Mouse (Mus musculus): ENCODE data around the gene Ifitm1. TPM values are rescaled to one million over a fixed set of nuclear protein-coding genes. Genes with fewer than 3 reads are reported as not detected.
"Not testable (repeated sequence)": the region's sequence is repeated elsewhere in the genome, so short reads cannot be mapped to it uniquely, and the experiment has no call there.

The Ifitm1 gene
- polyA plus RNA-seq, 1 experiment from 2014 or later: 20.6 TPM

DNA sequence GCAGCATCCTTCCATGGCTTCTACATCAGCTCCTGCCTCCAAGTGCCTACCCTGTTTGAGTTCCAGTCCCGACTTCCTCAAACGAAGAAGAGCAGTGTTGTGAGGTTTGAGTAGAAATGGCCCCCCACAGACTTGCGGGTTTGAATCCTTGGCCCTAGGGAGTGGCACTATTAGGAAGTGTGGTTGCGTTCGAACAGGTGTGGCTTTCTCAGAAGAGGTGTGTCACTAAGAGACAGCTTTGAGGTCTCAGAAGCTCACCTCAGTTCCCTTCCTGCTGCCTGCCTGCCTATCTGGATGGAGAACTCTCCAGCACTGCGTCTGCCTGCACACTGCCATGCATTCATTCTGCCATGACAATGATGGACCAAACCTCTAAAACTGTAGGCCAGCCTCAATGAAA is 39.4 kb downstream of the Ifitm1 start:
- H3K9ac ChIP-seq (replicated peaks): no peak overlapping the region
- H3K4me1 ChIP-seq: peaks cover 11% of the 10 kb centered on the region; the same call in 1 of the 2 replicates
- H3K4me2 ChIP-seq: no peak overlapping the region
- no peaks in the 10 kb centered on the region for H3K27me3 ChIP-seq (replicated peaks)
- WGBS: 91% methylated on average over 6 of the region's 6 CpGs
- H3K9me3 ChIP-seq (replicated peaks): no peaks in the 10 kb centered on the region
- no peak overlapping the region for H3K4me3 ChIP-seq (replicated peaks)
- H3K27ac ChIP-seq (replicated peaks): no peak overlapping the region
- ATAC-seq (ENCODE audit: low FRiP score): no peak
- no peaks in the 10 kb centered on the region for H3K36me3 ChIP-seq

DNA sequence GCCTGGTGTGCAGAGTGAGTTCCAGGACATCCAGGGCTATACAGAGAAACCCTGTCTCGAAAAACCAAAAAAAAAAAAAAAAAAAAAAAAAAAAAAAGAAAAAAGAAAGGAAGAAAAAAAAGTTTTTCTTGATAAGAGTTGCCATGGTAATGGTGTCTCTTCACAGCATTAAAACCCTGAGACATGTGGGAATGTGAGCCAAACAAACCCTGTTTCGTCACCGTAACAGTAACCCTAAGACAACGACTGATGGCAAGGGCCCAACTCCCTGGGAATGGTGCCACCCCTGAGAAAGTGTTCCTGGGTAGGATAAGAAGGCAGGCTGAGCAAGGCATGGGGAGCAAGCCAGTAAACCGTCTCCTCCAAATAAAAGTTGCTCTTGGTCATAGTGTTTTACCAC is 39.9 kb downstream of the Ifitm1 start:
- no peak overlapping the region for H3K27ac ChIP-seq (replicated peaks)
- no peak overlapping the region for H3K9ac ChIP-seq (replicated peaks)
- no peak overlapping the region for H3K4me2 ChIP-seq
- H3K9me3 ChIP-seq (replicated peaks): no peaks in the 10 kb centered on the region
- no peaks in the 10 kb centered on the region for H3K36me3 ChIP-seq
- no peak for ATAC-seq (ENCODE audit: low FRiP score)
- peaks cover 11% of the 10 kb centered on the region; the same call in 1 of the 2 replicates for H3K4me1 ChIP-seq
- WGBS: 70% methylated on average over 5 of the region's 5 CpGs
- no peaks in the 10 kb centered on the region for H3K27me3 ChIP-seq (replicated peaks)
- H3K4me3 ChIP-seq (replicated peaks): no peak overlapping the region

DNA sequence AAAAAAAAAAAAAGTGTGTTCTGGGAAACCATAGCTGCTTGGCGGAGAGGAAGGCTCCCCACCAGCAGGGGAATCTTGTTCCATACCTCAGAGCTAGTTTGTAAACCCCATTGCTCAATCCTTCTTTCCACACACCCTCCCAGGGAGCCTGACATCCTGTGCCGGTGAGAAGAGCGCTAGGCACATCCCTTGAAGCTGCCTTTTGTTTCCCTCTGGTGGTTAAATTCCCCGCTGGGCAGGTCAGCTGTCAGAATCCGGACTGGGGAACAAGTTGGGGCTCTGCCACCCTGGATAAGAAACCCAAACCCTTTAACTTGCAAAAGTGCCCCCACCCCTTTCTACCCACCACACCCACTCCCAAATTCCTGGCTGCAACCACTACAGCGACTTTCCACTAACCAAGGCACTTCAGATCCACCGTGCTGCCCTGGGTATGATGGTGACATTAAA is 41.3 kb downstream of the Ifitm1 start:
- peaks cover 11% of the 10 kb centered on the region; the same call in 1 of the 2 replicates for H3K4me1 ChIP-seq
- H3K9me3 ChIP-seq (replicated peaks): no peaks in the 10 kb centered on the region
- no peaks in the 10 kb centered on the region for H3K27me3 ChIP-seq (replicated peaks)
- 8% methylated on average over 7 of the region's 7 CpGs for WGBS
- no peaks in the 10 kb centered on the region for H3K36me3 ChIP-seq
- H3K27ac ChIP-seq (replicated peaks): no peak overlapping the region
- no peak overlapping the region for H3K4me3 ChIP-seq (replicated peaks)
- H3K4me2 ChIP-seq: peak overlapping the region; percentile 40
- H3K9ac ChIP-seq (replicated peaks): no peak overlapping the region
- no peak for ATAC-seq (ENCODE audit: low FRiP score)

GRCm38 (mm10) chr7:141008938-141009660 is 42.1 kb downstream of the Ifitm1 start:
- no peak overlapping the region for H3K4me3 ChIP-seq (replicated peaks)
- WGBS: 9% methylated on average over 20 of the region's 20 CpGs
- no peak for ATAC-seq (ENCODE audit: low FRiP score)

DNA sequence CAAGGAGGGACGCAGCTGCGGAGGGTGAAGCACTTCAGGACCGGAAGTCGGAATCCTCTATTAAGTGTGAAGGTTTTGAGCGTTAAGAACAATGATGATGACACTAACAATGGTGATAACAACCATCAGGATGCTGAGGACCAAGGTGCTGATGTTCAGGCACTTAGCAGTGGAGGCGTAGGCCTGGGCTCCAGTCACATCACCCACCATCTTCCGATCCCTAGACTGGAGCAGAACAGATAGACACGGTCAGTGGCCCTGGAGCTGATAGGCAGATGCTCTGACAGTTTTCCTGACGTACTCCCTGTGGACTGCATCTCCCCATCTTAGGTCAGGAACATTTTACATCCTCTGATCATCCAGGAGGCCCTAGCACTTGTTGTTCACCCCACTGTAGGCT is 42.6 kb downstream of the Ifitm1 start:
- H3K9me3 ChIP-seq (replicated peaks): no peaks in the 10 kb centered on the region
- H3K36me3 ChIP-seq: no peaks in the 10 kb centered on the region
- H3K27ac ChIP-seq (replicated peaks): no peak overlapping the region
- no peaks in the 10 kb centered on the region for H3K27me3 ChIP-seq (replicated peaks)
- H3K4me3 ChIP-seq (replicated peaks): no peak overlapping the region
- H3K4me2 ChIP-seq: peak overlapping the region; percentile 29
- peaks cover 11% of the 10 kb centered on the region; the same call in 1 of the 2 replicates for H3K4me1 ChIP-seq
- ATAC-seq (ENCODE audit: low FRiP score): no peak
- 90% methylated on average over 9 of the region's 9 CpGs for WGBS
- H3K9ac ChIP-seq (replicated peaks): no peak overlapping the region

More at GRCm38 (mm10) chr7:141008938-141009660, 42.1 kb downstream of the Ifitm1 start:
- Histone ChIP-seq H3K27ac (replicated peaks) (no peak overlapping the region), H3K27me3 (replicated peaks) (no peaks in the 10 kb centered on the region), H3K4me2 (peak overlapping the region; percentile 40), H3K36me3 (no peaks in the 10 kb centered on the region), H3K9me3 (replicated peaks) (no peaks in the 10 kb centered on the region), H3K4me1 (peaks cover 11% of the 10 kb centered on the region; the same call in 1 of the 2 replicates), H3K9ac (replicated peaks) (no peak overlapping the region)

DNA sequence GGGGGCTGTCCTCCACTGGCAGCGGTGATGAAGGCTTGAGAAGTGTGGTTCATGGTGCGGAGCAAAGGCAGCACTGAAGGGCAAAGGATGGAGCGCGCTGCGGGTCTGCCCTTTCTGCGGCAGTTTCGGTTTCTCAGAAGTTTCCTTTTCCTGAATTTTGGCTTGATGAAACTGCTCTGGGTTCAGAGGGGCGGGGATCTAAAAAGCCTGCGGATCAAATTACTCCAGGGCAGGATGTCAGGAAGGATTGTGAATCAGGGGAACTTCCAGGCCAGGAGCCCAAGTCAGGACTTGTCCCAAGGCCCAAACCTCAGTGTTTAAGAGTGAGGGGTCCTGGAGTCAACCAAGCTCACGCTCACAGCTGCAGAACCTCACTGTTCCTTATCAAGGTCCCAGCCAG is 43.6 kb downstream of the Ifitm1 start, which contains the start of gene Ifitm3:
Gene Ifitm3 (minus strand): TSS at position 178 of the 400 bp plus-strand sequence.
- Histone ChIP-seq H3K27ac (replicated peaks) (no peak within 1 kb of the TSS), H3K9me3 (replicated peaks) (no peaks in the 10 kb centered on the region), H3K27me3 (replicated peaks) (no peaks in the 10 kb centered on the region), H3K4me3 (replicated peaks) (peak within 1 kb of the TSS; percentile 22), H3K4me2 (peak within 1 kb of the TSS; percentile 29), H3K9ac (replicated peaks) (no peak within 1 kb of the TSS), H3K36me3 (no peaks in the 10 kb centered on the region), H3K4me1 (peaks cover 11% of the 10 kb centered on the region; the same call in 1 of the 2 replicates)
- 45% methylated on average over 10 of the region's 10 CpGs for WGBS
- no peak for ATAC-seq (ENCODE audit: low FRiP score)

- Histone ChIP-seq H3K9ac (replicated peaks) (no peak overlapping the region), H3K4me2 (no peak overlapping the region), H3K27me3 (replicated peaks) (no peaks in the 10 kb centered on the region), H3K4me3 (replicated peaks) (no peak overlapping the region), H3K27ac (replicated peaks) (no peak overlapping the region), H3K4me1 (peaks cover 11% of the 10 kb centered on the region; the same call in 1 of the 2 replicates), H3K9me3 (replicated peaks) (no peaks in the 10 kb centered on the region), H3K36me3 (no peaks in the 10 kb centered on the region)
- no peak for ATAC-seq (ENCODE audit: low FRiP score)
- 88% methylated on average over 7 of the region's 7 CpGs for WGBS
Measured at GRCm38 (mm10) chr7:141011238-141011770, 44.3 kb downstream of the Ifitm1 start.

GRCm38 (mm10) chr7:141016707-141017697 is 50.0 kb downstream of the Ifitm1 start:
- Histone ChIP-seq H3K9me3 (replicated peaks) (no peaks in the 10 kb centered on the region), H3K4me1 (no peaks in the 10 kb centered on the region), H3K27ac (replicated peaks) (no peak overlapping the region), H3K27me3 (replicated peaks) (no peaks in the 10 kb centered on the region), H3K4me2 (no peak overlapping the region), H3K9ac (replicated peaks) (no peak overlapping the region), H3K4me3 (replicated peaks) (no peak overlapping the region), H3K36me3 (no peaks in the 10 kb centered on the region)
- no peak for ATAC-seq (ENCODE audit: low FRiP score)
- 86% methylated on average over 10 of the region's 10 CpGs for WGBS

- not testable (repeated sequence) for H3K4me1 ChIP-seq; H3K36me3 ChIP-seq; ATAC-seq (ENCODE audit: low FRiP score); H3K4me2 ChIP-seq; H3K4me3 ChIP-seq (replicated peaks); H3K9ac ChIP-seq (replicated peaks); H3K27me3 ChIP-seq (replicated peaks); H3K9me3 ChIP-seq (replicated peaks); H3K27ac ChIP-seq (replicated peaks)
- WGBS: 92% methylated on average over 1 of the region's 1 CpGs
Measured at GRCm38 (mm10) chr7:141017824-141018223, 50.8 kb downstream of the Ifitm1 start, which contains the start of gene Ifitm6. Gene Ifitm6, minus strand, starts transcription at chr7:141017924.

DNA sequence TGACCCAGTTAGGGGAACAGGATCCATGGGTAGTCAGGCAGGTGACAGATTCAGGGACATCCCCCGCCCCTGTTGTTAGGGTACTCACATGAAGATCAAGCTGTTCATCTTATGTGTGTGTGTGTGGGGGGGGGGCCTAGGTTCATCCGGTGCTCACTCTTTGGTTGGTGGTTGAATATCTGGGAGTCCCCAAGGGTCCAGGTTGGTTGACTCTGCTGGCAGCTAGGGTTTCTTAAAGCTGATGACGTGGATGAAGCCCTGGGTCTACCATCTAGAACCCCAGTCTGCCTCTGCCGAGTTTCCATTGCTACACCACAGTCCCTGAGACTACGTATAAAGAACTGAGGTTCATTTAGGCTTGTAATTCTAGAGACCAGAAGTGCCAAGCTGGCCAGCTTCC is 52.0 kb downstream of the Ifitm1 start:
- Histone ChIP-seq H3K4me3 (replicated peaks) (no peak overlapping the region), H3K9ac (replicated peaks) (no peak overlapping the region), H3K4me2 (no peak overlapping the region), H3K4me1 (no peaks in the 10 kb centered on the region), H3K27me3 (replicated peaks) (no peaks in the 10 kb centered on the region), H3K27ac (replicated peaks) (no peak overlapping the region), H3K9me3 (replicated peaks) (no peaks in the 10 kb centered on the region), H3K36me3 (no peaks in the 10 kb centered on the region)
- no peak for ATAC-seq (ENCODE audit: low FRiP score)
- 91% methylated on average over 5 of the region's 5 CpGs for WGBS
